Mouse (Mus musculus) kidney, adult 9 months (tissue): ENCODE data around the gene Ptbp1.
"Not testable (repeated sequence)": the region's sequence is repeated elsewhere in the genome, so short reads cannot be mapped to it uniquely, and the experiment has no call there.

Source experiments
- DNase-seq: peaks from one replicate; pipeline ENCODE4 v3.0.0; 2022

The Ptbp1 gene

GRCm38 (mm10) chr10:79884938-79885337 lies 30.7 kb downstream of the Ptbp1 start:
- not testable (repeated sequence) for DNase-seq

GRCm38 (mm10) chr10:79886054-79886453 lies 31.8 kb downstream of the Ptbp1 start, which contains the start of gene Elane:
Gene Elane (plus strand): TSS chr10:79886247.
- DNase-seq: no peak

- no peak for DNase-seq
Observed at GRCm38 (mm10) chr10:79886611-79887010, 32.4 kb downstream of the Ptbp1 start.

GRCm38 (mm10) chr10:79889386-79889785 lies 35.2 kb downstream of the Ptbp1 start:
- DNase-seq: peak; percentile 74

GRCm38 (mm10) chr10:79890670-79891069 lies 36.4 kb downstream of the Ptbp1 start, which contains the start of gene Cfd:
Gene Cfd (plus strand): TSS chr10:79890853.
- DNase-seq: no peak

- peak; percentile 85 for DNase-seq
Observed at GRCm38 (mm10) chr10:79892451-79893118, 38.4 kb downstream of the Ptbp1 start.

- no peak for DNase-seq
Observed at GRCm38 (mm10) chr10:79896306-79896705, 42.1 kb downstream of the Ptbp1 start.

- no peak for DNase-seq
Observed at GRCm38 (mm10) chr10:79896814-79897213, 42.6 kb downstream of the Ptbp1 start.

- no peak for DNase-seq
Observed at GRCm38 (mm10) chr10:79897316-79898245, 43.4 kb downstream of the Ptbp1 start.

GRCm38 (mm10) chr10:79900951-79901410 lies 46.8 kb downstream of the Ptbp1 start:
- no peak for DNase-seq

- no peak for DNase-seq
Observed at GRCm38 (mm10) chr10:79906712-79907111, 52.5 kb downstream of the Ptbp1 start.

GRCm38 (mm10) chr10:79907415-79907814 lies 53.2 kb downstream of the Ptbp1 start:
- DNase-seq: no peak

GRCm38 (mm10) chr10:79908167-79909091 lies 54.2 kb downstream of the Ptbp1 start, which contains the start of gene Med16:
Gene Med16 (minus strand): TSS chr10:79908923.
- peak; percentile 98 for DNase-seq

- DNase-seq: peak; percentile 80
Observed at GRCm38 (mm10) chr10:79909092-79909922, 55.1 kb downstream of the Ptbp1 start.

GRCm38 (mm10) chr10:79910556-79910955 lies 56.3 kb downstream of the Ptbp1 start, which contains the start of gene Gm26602:
Gene Gm26602 (plus strand): TSS chr10:79910856.
- DNase-seq: no peak

GRCm38 (mm10) chr10:79912412-79912811 lies 58.2 kb downstream of the Ptbp1 start:
- no peak for DNase-seq
